Mouse (Mus musculus): Measurements from ENCODE around the gene Crtc3. TPM values are rescaled to one million over a fixed set of nuclear protein-coding genes. Genes with fewer than 3 reads are reported as not detected.

Gene Crtc3
- total and polyA plus RNA-seq, 2 experiments: 3.0 to 12.9 TPM

DNA sequence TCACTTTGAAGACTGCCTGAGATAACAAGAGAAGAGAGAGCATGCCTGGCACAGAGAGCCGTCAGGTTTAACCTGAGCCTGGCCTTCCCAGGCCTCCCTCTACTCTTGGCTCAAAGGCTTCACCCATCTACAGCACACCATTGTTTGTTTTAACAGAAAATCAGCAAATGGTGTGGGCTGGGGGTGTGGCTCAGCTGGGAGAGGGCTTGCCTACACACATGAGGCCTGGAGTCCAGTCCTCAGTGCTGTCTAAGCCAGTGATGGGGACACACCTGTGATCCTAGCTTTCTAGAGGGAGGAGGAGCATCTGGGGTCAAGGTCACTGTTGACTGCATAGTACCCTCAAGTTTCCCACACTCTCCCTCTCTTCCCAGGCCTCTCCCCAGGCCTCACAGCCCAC, 6.0 kb downstream of the Crtc3 start:
- WGBS: 14% methylated on average over 1 of the region's 1 CpGs

DNA sequence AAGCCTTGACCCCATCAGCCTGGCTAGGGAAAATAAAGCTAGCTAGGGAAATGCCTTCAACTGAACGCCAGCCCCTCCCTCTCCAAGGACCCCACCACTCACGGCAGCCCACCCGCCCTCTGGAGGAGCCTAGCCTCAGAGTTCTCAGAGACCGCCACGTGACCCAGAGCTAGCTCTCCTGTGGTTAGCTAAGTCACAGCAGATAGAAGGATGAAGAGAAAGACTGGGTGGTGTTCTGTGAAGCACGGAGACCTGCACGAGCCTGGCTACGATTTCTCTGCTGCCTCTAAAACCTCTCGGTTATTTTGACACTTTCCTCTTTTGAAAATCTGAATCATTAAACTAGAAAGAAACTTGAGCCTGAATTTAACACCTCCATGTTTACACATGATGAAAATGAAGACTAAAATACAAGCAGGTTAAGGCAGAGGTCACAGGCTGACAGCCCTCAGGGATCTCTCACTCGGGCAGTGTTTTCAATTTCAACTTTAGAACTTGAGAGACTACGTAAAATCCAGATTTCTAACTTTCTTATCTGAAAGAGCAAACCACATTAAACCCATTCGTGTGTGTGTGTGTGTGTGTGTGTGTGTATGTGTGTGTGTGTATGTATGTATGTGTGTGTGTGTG, 8.3 kb downstream of the Crtc3 start:
- Histone ChIP-seq H3K36me3 (ENCODE audit: control insufficient read depth, insufficient read depth, low read length) (peaks cover 4% of the 10 kb centered on the region), H3K79me2 (ENCODE audit: control insufficient read depth, insufficient read depth, low read length) (peaks cover 46% of the 10 kb centered on the region), H3K4me1 (ENCODE audit: control insufficient read depth, insufficient read depth, low read length) (peaks cover 7% of the 10 kb centered on the region), H3K27me3 (ENCODE audit: control insufficient read depth, insufficient read depth, low read length) (no peaks in the 10 kb centered on the region), H3K9ac (ENCODE audit: low read depth, low read length) (no peak overlapping the region), H3K4me3 (ENCODE audit: insufficient read depth, low read depth, low read length) (no peak overlapping the region), H3K27ac (replicated peaks; ENCODE audit: insufficient read depth, low read depth, low read length) (no peak overlapping the region)
- no peak for DNase-seq (ENCODE audit: extremely low read depth, low read depth, low spot score)
- TF ChIP-seq CTCF (IDR thresholded peaks at IDR 0.05; ENCODE audit: low read depth, low read length): no peak
- no peak for TF ChIP-seq POLR2A (IDR thresholded peaks at IDR 0.05; ENCODE audit: extremely low read depth, insufficient read depth, low read length)
- WGBS: 63% methylated on average over 12 of the region's 12 CpGs

More for the DNA sequence above, 6.0 kb downstream of the Crtc3 start:
- H3K27ac ChIP-seq (replicated peaks; ENCODE audit: insufficient read depth, low read depth, low read length): no peak overlapping the region
- peak; percentile 56 for DNase-seq (ENCODE audit: extremely low read depth, low read depth, low spot score)
- H3K27me3 ChIP-seq (ENCODE audit: control insufficient read depth, insufficient read depth, low read length): no peaks in the 10 kb centered on the region
- no peak overlapping the region for H3K9ac ChIP-seq (ENCODE audit: low read depth, low read length)
- no peak for TF ChIP-seq CTCF (IDR thresholded peaks at IDR 0.05; ENCODE audit: low read depth, low read length)
- TF ChIP-seq POLR2A (IDR thresholded peaks at IDR 0.05; ENCODE audit: extremely low read depth, insufficient read depth, low read length): no peak
- H3K4me3 ChIP-seq (ENCODE audit: insufficient read depth, low read depth, low read length): no peak overlapping the region
- H3K4me1 ChIP-seq (ENCODE audit: control insufficient read depth, insufficient read depth, low read length): peaks cover 12% of the 10 kb centered on the region
- H3K36me3 ChIP-seq (ENCODE audit: control insufficient read depth, insufficient read depth, low read length): no peaks in the 10 kb centered on the region
- peaks cover 44% of the 10 kb centered on the region for H3K79me2 ChIP-seq (ENCODE audit: control insufficient read depth, insufficient read depth, low read length)

DNA sequence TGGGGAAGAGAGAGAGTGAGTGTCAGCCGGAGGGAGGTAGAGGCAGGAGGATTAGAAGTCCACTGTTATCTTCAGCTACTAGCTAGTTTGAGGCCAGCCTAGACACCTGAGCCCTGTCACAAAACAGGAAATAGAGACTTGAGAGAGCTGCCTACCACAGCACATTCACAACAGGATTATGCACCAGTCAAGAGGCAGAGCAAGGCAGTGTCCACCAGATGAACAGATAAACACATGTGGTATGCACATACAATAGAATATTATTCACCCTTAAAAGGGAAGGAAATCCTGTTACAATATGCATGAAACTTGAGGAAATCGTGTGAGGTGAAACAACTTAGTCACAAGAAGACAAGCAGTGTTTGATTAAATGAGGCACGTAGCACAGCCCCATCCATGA, 16.4 kb downstream of the Crtc3 start:
- no peak overlapping the region for H3K27ac ChIP-seq (replicated peaks; ENCODE audit: insufficient read depth, low read depth, low read length)

DNA sequence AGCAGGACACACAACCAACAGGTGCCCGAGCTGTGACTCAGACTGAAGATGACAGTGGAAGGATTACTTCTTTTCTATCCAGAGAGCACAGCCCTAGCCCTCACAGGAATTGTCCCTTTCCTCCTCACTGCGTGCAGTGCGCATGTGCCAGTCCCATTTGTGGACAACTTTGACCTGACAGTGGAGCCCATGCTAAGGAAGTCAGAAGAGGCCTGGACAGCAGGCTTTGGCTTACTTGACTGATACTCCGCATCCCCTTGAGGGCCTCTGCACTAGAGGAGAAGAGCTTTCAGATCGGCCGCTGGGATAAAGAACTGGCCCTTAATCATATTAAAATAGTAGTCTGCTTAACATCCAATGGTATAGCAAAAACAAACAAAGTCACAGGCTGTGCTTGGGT, 17.8 kb downstream of the Crtc3 start:
- Histone ChIP-seq H3K79me2 (ENCODE audit: control insufficient read depth, insufficient read depth, low read length) (peaks cover 23% of the 10 kb centered on the region), H3K27me3 (ENCODE audit: control insufficient read depth, insufficient read depth, low read length) (no peaks in the 10 kb centered on the region), H3K4me3 (ENCODE audit: insufficient read depth, low read depth, low read length) (no peak overlapping the region), H3K4me1 (ENCODE audit: control insufficient read depth, insufficient read depth, low read length) (peaks cover 15% of the 10 kb centered on the region), H3K27ac (replicated peaks; ENCODE audit: insufficient read depth, low read depth, low read length) (no peak overlapping the region), H3K36me3 (ENCODE audit: control insufficient read depth, insufficient read depth, low read length) (peaks cover under 1% of the 10 kb centered on the region; the same call in 1 of the 2 replicates), H3K9ac (ENCODE audit: low read depth, low read length) (no peak overlapping the region)
- no peak for TF ChIP-seq POLR2A (IDR thresholded peaks at IDR 0.05; ENCODE audit: extremely low read depth, insufficient read depth, low read length)
- no peak for TF ChIP-seq CTCF (IDR thresholded peaks at IDR 0.05; ENCODE audit: low read depth, low read length)
- DNase-seq (ENCODE audit: extremely low read depth, low read depth, low spot score): no peak
- 92% methylated on average over 6 of the region's 6 CpGs for WGBS

More for the DNA sequence above, 16.4 kb downstream of the Crtc3 start:
- no peak overlapping the region for H3K9ac ChIP-seq (ENCODE audit: low read depth, low read length)
- H3K27me3 ChIP-seq (ENCODE audit: control insufficient read depth, insufficient read depth, low read length): no peaks in the 10 kb centered on the region
- H3K36me3 ChIP-seq (ENCODE audit: control insufficient read depth, insufficient read depth, low read length): peaks cover 4% of the 10 kb centered on the region
- no peak overlapping the region for H3K4me3 ChIP-seq (ENCODE audit: insufficient read depth, low read depth, low read length)
- TF ChIP-seq POLR2A (IDR thresholded peaks at IDR 0.05; ENCODE audit: extremely low read depth, insufficient read depth, low read length) (no peak), CTCF (IDR thresholded peaks at IDR 0.05; ENCODE audit: low read depth, low read length) (no peak)
- DNase-seq (ENCODE audit: extremely low read depth, low read depth, low spot score): no peak
- H3K79me2 ChIP-seq (ENCODE audit: control insufficient read depth, insufficient read depth, low read length): peaks cover 26% of the 10 kb centered on the region
- WGBS: 82% methylated on average over 3 of the region's 3 CpGs
- peaks cover 5% of the 10 kb centered on the region for H3K4me1 ChIP-seq (ENCODE audit: control insufficient read depth, insufficient read depth, low read length)

DNA sequence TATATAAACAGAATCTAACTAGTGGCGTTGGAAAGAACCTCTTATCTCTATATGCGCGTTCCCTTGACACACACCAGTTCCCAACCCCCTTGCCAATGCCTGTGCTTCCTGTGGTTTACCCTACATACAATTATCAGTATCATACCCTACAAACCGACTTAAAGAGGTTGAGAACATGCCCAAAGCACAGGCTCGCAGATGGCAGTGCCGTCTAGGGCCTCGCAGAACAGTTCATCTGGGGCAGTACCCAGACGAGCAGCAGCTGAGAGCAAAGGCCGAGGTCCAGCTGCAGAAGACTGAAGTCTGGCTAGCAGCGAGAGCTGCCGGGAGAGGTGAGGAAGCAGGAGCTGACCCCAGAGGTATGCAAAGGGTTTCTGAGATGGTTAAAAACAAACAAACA, 21.5 kb downstream of the Crtc3 start:
- peak; percentile 74 for DNase-seq (ENCODE audit: extremely low read depth, low read depth, low spot score)
- Histone ChIP-seq H3K79me2 (ENCODE audit: control insufficient read depth, insufficient read depth, low read length) (peaks cover 21% of the 10 kb centered on the region), H3K4me1 (ENCODE audit: control insufficient read depth, insufficient read depth, low read length) (peaks cover 19% of the 10 kb centered on the region), H3K4me3 (ENCODE audit: insufficient read depth, low read depth, low read length) (no peak overlapping the region), H3K27ac (replicated peaks; ENCODE audit: insufficient read depth, low read depth, low read length) (peak overlapping the region; percentile 27), H3K9ac (ENCODE audit: low read depth, low read length) (no peak overlapping the region), H3K27me3 (ENCODE audit: control insufficient read depth, insufficient read depth, low read length) (no peaks in the 10 kb centered on the region), H3K36me3 (ENCODE audit: control insufficient read depth, insufficient read depth, low read length) (no peaks in the 10 kb centered on the region)
- TF ChIP-seq POLR2A (IDR thresholded peaks at IDR 0.05; ENCODE audit: extremely low read depth, insufficient read depth, low read length): no peak
- TF ChIP-seq CTCF (IDR thresholded peaks at IDR 0.05; ENCODE audit: low read depth, low read length): no peak
- WGBS: 21% methylated on average over 11 of the region's 11 CpGs

DNA sequence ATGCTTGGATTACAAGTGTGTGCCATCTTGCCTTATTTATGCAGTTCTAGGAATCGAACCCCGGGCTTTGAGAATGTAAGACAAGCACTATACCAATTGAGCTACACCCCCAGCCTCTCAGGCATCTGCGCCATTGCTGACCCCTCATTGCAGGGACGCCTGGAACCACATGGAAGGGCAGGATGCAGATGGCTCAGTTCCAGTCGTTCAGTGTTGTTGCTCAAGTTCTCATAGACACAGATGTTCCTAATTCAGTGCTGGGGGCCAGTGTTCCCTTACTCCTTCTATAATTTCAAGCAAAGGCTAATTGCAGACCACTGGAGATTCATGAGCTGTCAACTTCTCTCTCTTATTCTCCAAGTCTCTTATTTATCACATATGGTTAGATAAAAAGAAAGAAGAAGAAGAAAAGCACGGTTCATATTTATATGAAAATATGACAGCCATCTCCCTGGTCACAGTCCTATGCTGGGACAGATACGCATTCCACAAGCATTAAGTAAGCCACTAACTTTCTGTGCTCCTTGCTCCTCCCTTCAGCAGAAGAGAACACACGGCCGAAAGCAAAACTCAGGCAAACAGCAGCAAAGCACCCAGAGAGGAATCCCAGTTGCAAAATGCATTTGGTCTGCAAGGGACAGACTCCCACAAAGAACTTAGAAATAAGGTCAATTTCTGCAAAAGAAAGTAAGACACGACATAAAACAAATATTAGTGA, 22.3 kb downstream of the Crtc3 start:
- no peaks in the 10 kb centered on the region for H3K36me3 ChIP-seq (ENCODE audit: control insufficient read depth, insufficient read depth, low read length)
- peak; percentile 24 for DNase-seq (ENCODE audit: extremely low read depth, low read depth, low spot score)
- no peak for TF ChIP-seq POLR2A (IDR thresholded peaks at IDR 0.05; ENCODE audit: extremely low read depth, insufficient read depth, low read length)
- no peak for TF ChIP-seq CTCF (IDR thresholded peaks at IDR 0.05; ENCODE audit: low read depth, low read length)
- H3K27me3 ChIP-seq (ENCODE audit: control insufficient read depth, insufficient read depth, low read length): no peaks in the 10 kb centered on the region
- H3K4me1 ChIP-seq (ENCODE audit: control insufficient read depth, insufficient read depth, low read length): peaks cover 19% of the 10 kb centered on the region
- no peak overlapping the region for H3K27ac ChIP-seq (replicated peaks; ENCODE audit: insufficient read depth, low read depth, low read length)
- 66% methylated on average over 10 of the region's 10 CpGs for WGBS
- H3K4me3 ChIP-seq (ENCODE audit: insufficient read depth, low read depth, low read length): no peak overlapping the region
- H3K79me2 ChIP-seq (ENCODE audit: control insufficient read depth, insufficient read depth, low read length): peaks cover 17% of the 10 kb centered on the region
- H3K9ac ChIP-seq (ENCODE audit: low read depth, low read length): no peak overlapping the region

Data from liver, adult 2 months (tissue).